Mouse (Mus musculus): ENCODE data around the gene Npsr1.

The Npsr1 gene

GRCm38 (mm10) chr9:24236461-24236860, 138.7 kb downstream of the Npsr1 start:
- DNase-seq (ENCODE audit: low spot score in 2 of 2), result peak in 1 of 2 experiments; percentile 39

GRCm38 (mm10) chr9:24247557-24247956, 149.8 kb downstream of the Npsr1 start:
- DNase-seq (ENCODE audit: low spot score in 2 of 2), result no peak

- peak in 1 of 2 experiments; percentile 9 for DNase-seq (ENCODE audit: low spot score in 2 of 2)
Measured at GRCm38 (mm10) chr9:24254236-24254635, 156.4 kb downstream of the Npsr1 start.

GRCm38 (mm10) chr9:24280498-24281287, 182.9 kb downstream of the Npsr1 start:
- no peak for DNase-seq (ENCODE audit: low spot score in 2 of 2)

- DNase-seq (ENCODE audit: low spot score in 2 of 2), result peak in 1 of 2 experiments; percentile 16
Measured at GRCm38 (mm10) chr9:24282617-24283016, 184.8 kb downstream of the Npsr1 start.

- DNase-seq (ENCODE audit: low spot score in 2 of 2), result peak in 1 of 2 experiments; percentile 50
Measured at GRCm38 (mm10) chr9:24283071-24283470, 185.3 kb downstream of the Npsr1 start.

GRCm38 (mm10) chr9:24283536-24283935, 185.7 kb downstream of the Npsr1 start:
- no peak for DNase-seq (ENCODE audit: low spot score in 2 of 2)

- peak in 1 of 2 experiments; percentile 27 for DNase-seq (ENCODE audit: low spot score in 2 of 2)
Measured at GRCm38 (mm10) chr9:24284239-24285084, 186.7 kb downstream of the Npsr1 start.

GRCm38 (mm10) chr9:24285419-24285818, 187.6 kb downstream of the Npsr1 start:
- DNase-seq (ENCODE audit: low spot score in 2 of 2), result no peak

GRCm38 (mm10) chr9:24291385-24291784, 193.6 kb downstream of the Npsr1 start:
- no peak for DNase-seq (ENCODE audit: low spot score in 2 of 2)

- no peak for DNase-seq (ENCODE audit: low spot score in 2 of 2)
Measured at GRCm38 (mm10) chr9:24293252-24293959, 195.6 kb downstream of the Npsr1 start.

GRCm38 (mm10) chr9:24302906-24303305, 205.1 kb downstream of the Npsr1 start:
- DNase-seq (ENCODE audit: low spot score in 2 of 2), result no peak

- no peak for DNase-seq (ENCODE audit: low spot score in 2 of 2)
Measured at GRCm38 (mm10) chr9:24306990-24307389, 209.2 kb downstream of the Npsr1 start.

GRCm38 (mm10) chr9:24307400-24307799, 209.6 kb downstream of the Npsr1 start:
- no peak for DNase-seq (ENCODE audit: low spot score in 2 of 2)

GRCm38 (mm10) chr9:24315835-24316234, 218.0 kb downstream of the Npsr1 start:
- no peak for DNase-seq (ENCODE audit: low spot score in 2 of 2)

- DNase-seq (ENCODE audit: low spot score in 2 of 2), result no peak
Measured at GRCm38 (mm10) chr9:24331661-24332060, 233.9 kb downstream of the Npsr1 start.

GRCm38 (mm10) chr9:24341321-24341720, 243.5 kb downstream of the Npsr1 start:
- no peak for DNase-seq (ENCODE audit: low spot score in 2 of 2)

GRCm38 (mm10) chr9:24347011-24347410, 249.2 kb downstream of the Npsr1 start:
- no peak for DNase-seq (ENCODE audit: low spot score in 2 of 2)

- DNase-seq (ENCODE audit: low spot score in 2 of 2), result peak in 1 of 2 experiments; percentile 17
Measured at GRCm38 (mm10) chr9:24349510-24349909, 251.7 kb downstream of the Npsr1 start.

GRCm38 (mm10) chr9:24351402-24351801, 253.6 kb downstream of the Npsr1 start:
- no peak for DNase-seq (ENCODE audit: low spot score in 2 of 2)
